Mouse (Mus musculus): ENCODE data around the gene Gm28539. TPM values are rescaled to one million over a fixed set of nuclear protein-coding genes. Genes with fewer than 3 reads are reported as not detected.

Gene Gm28539
- polyA plus RNA-seq (2014; fragmentation: Nextera tagmentation; extraction: Ambion mirVana), result not detected in 2 replicates

GRCm38 (mm10) chr16:18836468-18837208 is at the start of gene Gm28539, which contains the start of gene 2510002D24Rik:
Gene Gm28539 (plus strand): TSS chr16:18836584.
Gene 2510002D24Rik (plus strand): TSS chr16:18836578.
- Histone ChIP-seq H3K4me2 (ENCODE audit: low read length) (peak within 1 kb of the TSS; percentile 74), H3K4me3 (ENCODE audit: low read depth, low read length) (peak within 1 kb of the TSS; percentile 63), H3K9ac (ENCODE audit: low read length) (peak within 1 kb of the TSS; percentile 72), H3K27me3 (replicated peaks; ENCODE audit: control insufficient read depth, insufficient read depth, low read length) (no peaks in the 10 kb centered on the region), H3K4me1 (replicated peaks; ENCODE audit: control insufficient read depth, insufficient read depth, low read length) (peaks cover 3% of the 10 kb centered on the region), H3K36me3 (ENCODE audit: control insufficient read depth, insufficient read depth, low read length) (peaks cover 41% of the 10 kb centered on the region), H3K27ac (ENCODE audit: low read depth) (peak within 1 kb of the TSS; percentile 40; the same call in 1 of the 2 replicates), H3K9me3 (ENCODE audit: control insufficient read depth, low read length) (no peaks in the 10 kb centered on the region)
- WGBS, result under 1% methylated on average over 46 of the region's 46 CpGs
- DNase-seq (ENCODE audit: low spot score), result peak; percentile 97
- ATAC-seq (replicated peaks; ENCODE audit: low FRiP score, low TSS enrichment, low read depth), result peak; percentile 97

GRCm38 (mm10) chr16:18786652-18787051 is 49.7 kb upstream of the Gm28539 start:
- no peaks in the 10 kb centered on the region for H3K9me3 ChIP-seq (ENCODE audit: control insufficient read depth, low read length)
- 96% methylated on average over 10 of the region's 10 CpGs for WGBS
- H3K4me3 ChIP-seq (ENCODE audit: low read depth, low read length), result no peak overlapping the region
- DNase-seq (ENCODE audit: low spot score), result no peak
- 0 out of 2 replicates have a peak, but pooled peaks have one; percentile 19 for ATAC-seq (replicated peaks; ENCODE audit: low FRiP score, low TSS enrichment, low read depth)
- H3K4me2 ChIP-seq (ENCODE audit: low read length), result no peak overlapping the region
- H3K9ac ChIP-seq (ENCODE audit: low read length), result no peak overlapping the region
- H3K36me3 ChIP-seq (ENCODE audit: control insufficient read depth, insufficient read depth, low read length), result peaks cover 76% of the 10 kb centered on the region
- no peaks in the 10 kb centered on the region for H3K4me1 ChIP-seq (replicated peaks; ENCODE audit: control insufficient read depth, insufficient read depth, low read length)
- H3K27ac ChIP-seq (ENCODE audit: low read depth), result no peak overlapping the region
- no peaks in the 10 kb centered on the region for H3K27me3 ChIP-seq (replicated peaks; ENCODE audit: control insufficient read depth, insufficient read depth, low read length)

GRCm38 (mm10) chr16:18788627-18789406 is 47.6 kb upstream of the Gm28539 start:
- Histone ChIP-seq H3K36me3 (ENCODE audit: control insufficient read depth, insufficient read depth, low read length) (peaks cover 81% of the 10 kb centered on the region), H3K27me3 (replicated peaks; ENCODE audit: control insufficient read depth, insufficient read depth, low read length) (no peaks in the 10 kb centered on the region), H3K4me3 (ENCODE audit: low read depth, low read length) (no peak overlapping the region), H3K4me2 (ENCODE audit: low read length) (no peak overlapping the region), H3K9me3 (ENCODE audit: control insufficient read depth, low read length) (no peaks in the 10 kb centered on the region), H3K27ac (ENCODE audit: low read depth) (no peak overlapping the region), H3K4me1 (replicated peaks; ENCODE audit: control insufficient read depth, insufficient read depth, low read length) (no peaks in the 10 kb centered on the region), H3K9ac (ENCODE audit: low read length) (no peak overlapping the region)
- ATAC-seq (replicated peaks; ENCODE audit: low FRiP score, low TSS enrichment, low read depth) (no peak), DNase-seq (ENCODE audit: low spot score) (no peak)
- 91% methylated on average over 10 of the region's 10 CpGs for WGBS

GRCm38 (mm10) chr16:18795223-18795899 is 41.0 kb upstream of the Gm28539 start:
- no peaks in the 10 kb centered on the region for H3K9me3 ChIP-seq (ENCODE audit: control insufficient read depth, low read length)
- ATAC-seq (replicated peaks; ENCODE audit: low FRiP score, low TSS enrichment, low read depth) (no peak), DNase-seq (ENCODE audit: low spot score) (no peak)
- H3K4me3 ChIP-seq (ENCODE audit: low read depth, low read length), result no peak overlapping the region
- no peaks in the 10 kb centered on the region for H3K4me1 ChIP-seq (replicated peaks; ENCODE audit: control insufficient read depth, insufficient read depth, low read length)
- no peak overlapping the region for H3K27ac ChIP-seq (ENCODE audit: low read depth)
- H3K9ac ChIP-seq (ENCODE audit: low read length), result no peak overlapping the region
- H3K27me3 ChIP-seq (replicated peaks; ENCODE audit: control insufficient read depth, insufficient read depth, low read length), result no peaks in the 10 kb centered on the region
- WGBS, result 91% methylated on average over 11 of the region's 11 CpGs
- H3K4me2 ChIP-seq (ENCODE audit: low read length), result no peak overlapping the region
- peaks cover 87% of the 10 kb centered on the region for H3K36me3 ChIP-seq (ENCODE audit: control insufficient read depth, insufficient read depth, low read length)

- 91% methylated on average over 7 of the region's 7 CpGs for WGBS
- no peak overlapping the region for H3K9ac ChIP-seq (ENCODE audit: low read length)
- H3K27me3 ChIP-seq (replicated peaks; ENCODE audit: control insufficient read depth, insufficient read depth, low read length), result no peaks in the 10 kb centered on the region
- ATAC-seq (replicated peaks; ENCODE audit: low FRiP score, low TSS enrichment, low read depth), result no peak
- H3K4me3 ChIP-seq (ENCODE audit: low read depth, low read length), result no peak overlapping the region
- no peak overlapping the region for H3K4me2 ChIP-seq (ENCODE audit: low read length)
- no peak for DNase-seq (ENCODE audit: low spot score)
- H3K36me3 ChIP-seq (ENCODE audit: control insufficient read depth, insufficient read depth, low read length), result peaks cover 87% of the 10 kb centered on the region
- no peaks in the 10 kb centered on the region for H3K9me3 ChIP-seq (ENCODE audit: control insufficient read depth, low read length)
- no peaks in the 10 kb centered on the region for H3K4me1 ChIP-seq (replicated peaks; ENCODE audit: control insufficient read depth, insufficient read depth, low read length)
- H3K27ac ChIP-seq (ENCODE audit: low read depth), result no peak overlapping the region
Measured at GRCm38 (mm10) chr16:18796645-18797044, 39.7 kb upstream of the Gm28539 start.

- Histone ChIP-seq H3K27ac (ENCODE audit: low read depth) (no peak overlapping the region), H3K4me3 (ENCODE audit: low read depth, low read length) (no peak overlapping the region), H3K27me3 (replicated peaks; ENCODE audit: control insufficient read depth, insufficient read depth, low read length) (no peaks in the 10 kb centered on the region), H3K9ac (ENCODE audit: low read length) (no peak overlapping the region), H3K9me3 (ENCODE audit: control insufficient read depth, low read length) (no peaks in the 10 kb centered on the region), H3K4me2 (ENCODE audit: low read length) (no peak overlapping the region), H3K36me3 (ENCODE audit: control insufficient read depth, insufficient read depth, low read length) (peaks cover 82% of the 10 kb centered on the region), H3K4me1 (replicated peaks; ENCODE audit: control insufficient read depth, insufficient read depth, low read length) (no peaks in the 10 kb centered on the region)
- DNase-seq (ENCODE audit: low spot score) (no peak), ATAC-seq (replicated peaks; ENCODE audit: low FRiP score, low TSS enrichment, low read depth) (no peak)
- 89% methylated on average over 5 of the region's 5 CpGs for WGBS
Measured at GRCm38 (mm10) chr16:18798151-18798550, 38.2 kb upstream of the Gm28539 start.

- Histone ChIP-seq H3K27ac (ENCODE audit: low read depth) (no peak overlapping the region), H3K9ac (ENCODE audit: low read length) (no peak overlapping the region), H3K9me3 (ENCODE audit: control insufficient read depth, low read length) (no peaks in the 10 kb centered on the region), H3K4me1 (replicated peaks; ENCODE audit: control insufficient read depth, insufficient read depth, low read length) (no peaks in the 10 kb centered on the region), H3K4me3 (ENCODE audit: low read depth, low read length) (no peak overlapping the region), H3K36me3 (ENCODE audit: control insufficient read depth, insufficient read depth, low read length) (peaks cover 75% of the 10 kb centered on the region), H3K27me3 (replicated peaks; ENCODE audit: control insufficient read depth, insufficient read depth, low read length) (no peaks in the 10 kb centered on the region), H3K4me2 (ENCODE audit: low read length) (no peak overlapping the region)
- DNase-seq (ENCODE audit: low spot score) (no peak), ATAC-seq (replicated peaks; ENCODE audit: low FRiP score, low TSS enrichment, low read depth) (no peak)
- 72% methylated on average over 2 of the region's 2 CpGs for WGBS
Measured at GRCm38 (mm10) chr16:18798841-18799240, 37.5 kb upstream of the Gm28539 start.

GRCm38 (mm10) chr16:18805746-18806145 is 30.6 kb upstream of the Gm28539 start:
- ATAC-seq (replicated peaks; ENCODE audit: low FRiP score, low TSS enrichment, low read depth) (no peak), DNase-seq (ENCODE audit: low spot score) (no peak)
- 95% methylated on average over 2 of the region's 2 CpGs for WGBS
- Histone ChIP-seq H3K9me3 (ENCODE audit: control insufficient read depth, low read length) (no peaks in the 10 kb centered on the region), H3K27ac (ENCODE audit: low read depth) (no peak overlapping the region), H3K4me2 (ENCODE audit: low read length) (no peak overlapping the region), H3K27me3 (replicated peaks; ENCODE audit: control insufficient read depth, insufficient read depth, low read length) (no peaks in the 10 kb centered on the region), H3K4me1 (replicated peaks; ENCODE audit: control insufficient read depth, insufficient read depth, low read length) (no peaks in the 10 kb centered on the region), H3K9ac (ENCODE audit: low read length) (no peak overlapping the region), H3K36me3 (ENCODE audit: control insufficient read depth, insufficient read depth, low read length) (peaks cover 59% of the 10 kb centered on the region), H3K4me3 (ENCODE audit: low read depth, low read length) (no peak overlapping the region)

Data from intestine, embryonic 14.5 days (tissue).